Mouse (Mus musculus): ENCODE results near the gene Rab7. TPM values are rescaled to one million over a fixed set of nuclear protein-coding genes. Genes with fewer than 3 reads are reported as not detected.

The Rab7 gene
- total and polyA plus RNA-seq, 2 experiments: 69.7 to 134 TPM

DNA sequence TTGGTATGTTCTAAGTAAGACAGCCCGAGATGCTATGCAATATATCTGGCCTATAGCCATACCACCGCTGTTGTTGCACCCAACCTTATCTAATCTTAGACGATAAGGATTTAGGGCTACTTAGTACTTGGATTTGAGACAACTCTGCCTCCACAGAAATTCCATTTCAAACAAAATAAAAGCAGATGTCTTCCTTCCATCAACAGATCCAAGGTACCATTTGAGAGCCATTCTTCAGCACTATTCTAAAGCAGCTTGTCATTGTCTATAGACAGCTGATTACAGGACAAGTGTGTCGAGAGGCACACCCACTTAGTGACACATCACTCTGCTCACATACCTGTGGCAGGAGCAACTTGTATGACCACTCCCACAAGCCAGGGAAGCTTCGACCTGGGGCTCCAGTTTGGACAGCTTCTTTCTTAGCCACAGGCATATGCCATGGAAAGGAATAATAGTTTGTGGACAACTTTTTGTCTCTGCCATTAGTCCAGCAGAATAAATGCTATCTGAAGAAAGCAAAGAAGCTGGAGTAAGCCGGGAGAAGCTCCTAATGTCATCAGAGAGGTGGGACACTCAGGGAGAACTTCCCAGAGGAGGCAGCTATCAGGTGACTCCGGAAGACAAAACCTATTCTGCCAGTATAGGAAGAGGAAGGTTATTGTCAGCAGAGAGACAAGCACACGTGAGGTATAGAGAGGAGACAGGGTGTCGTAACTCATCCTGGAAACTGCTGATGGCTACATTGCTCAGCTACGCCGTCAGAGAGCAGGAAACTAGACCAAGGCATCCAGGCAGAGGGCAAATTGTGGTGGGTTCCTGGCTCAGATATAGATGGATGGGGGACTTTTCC lies 8.4 kb upstream of the Rab7 start:
- TF ChIP-seq POLR2A (IDR thresholded peaks at IDR 0.05; ENCODE audit: extremely low read depth, insufficient read depth, low read length) (no peak), CTCF (IDR thresholded peaks at IDR 0.05; ENCODE audit: low read depth, low read length) (no peak)
- H3K27me3 ChIP-seq (ENCODE audit: control insufficient read depth, insufficient read depth, low read length): no peaks in the 10 kb centered on the region
- DNase-seq (ENCODE audit: extremely low read depth, low read depth, low spot score): no peak
- WGBS: 61% methylated on average over 11 of the region's 11 CpGs
- H3K9ac ChIP-seq (ENCODE audit: low read depth, low read length): no peak overlapping the region
- peaks cover 21% of the 10 kb centered on the region for H3K4me1 ChIP-seq (ENCODE audit: control insufficient read depth, insufficient read depth, low read length)
- H3K36me3 ChIP-seq (ENCODE audit: control insufficient read depth, insufficient read depth, low read length): no peaks in the 10 kb centered on the region
- no peak overlapping the region for H3K4me3 ChIP-seq (ENCODE audit: insufficient read depth, low read depth, low read length)
- no peak overlapping the region for H3K27ac ChIP-seq (replicated peaks; ENCODE audit: insufficient read depth, low read depth, low read length)
- no peaks in the 10 kb centered on the region for H3K79me2 ChIP-seq (ENCODE audit: control insufficient read depth, insufficient read depth, low read length)

DNA sequence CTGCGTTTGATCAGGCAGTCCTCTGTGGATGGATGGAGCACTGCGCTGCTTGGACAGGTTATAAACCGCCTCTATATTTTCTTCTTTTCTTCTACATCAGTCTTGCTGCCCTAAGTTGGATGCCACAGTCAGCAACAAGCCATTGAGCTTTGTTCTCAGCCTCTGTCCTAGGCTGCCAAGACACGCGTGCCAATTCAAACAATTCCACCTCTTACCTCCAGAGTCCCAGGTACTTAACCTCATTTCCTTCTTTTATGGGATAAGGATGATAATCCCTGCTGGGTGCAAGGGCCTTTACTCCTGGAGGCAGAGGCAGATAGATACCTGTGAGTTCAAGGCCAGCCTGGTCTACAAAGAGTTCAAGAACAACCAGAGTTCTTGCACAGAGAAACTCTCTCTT lies 6.1 kb upstream of the Rab7 start:
- 57% methylated on average over 5 of the region's 5 CpGs for WGBS
- no peak overlapping the region for H3K9ac ChIP-seq (ENCODE audit: low read depth, low read length)
- no peaks in the 10 kb centered on the region for H3K27me3 ChIP-seq (ENCODE audit: control insufficient read depth, insufficient read depth, low read length)
- no peaks in the 10 kb centered on the region for H3K79me2 ChIP-seq (ENCODE audit: control insufficient read depth, insufficient read depth, low read length)
- peak; percentile 88 for DNase-seq (ENCODE audit: extremely low read depth, low read depth, low spot score)
- no peaks in the 10 kb centered on the region for H3K36me3 ChIP-seq (ENCODE audit: control insufficient read depth, insufficient read depth, low read length)
- no peak overlapping the region for H3K4me3 ChIP-seq (ENCODE audit: insufficient read depth, low read depth, low read length)
- H3K27ac ChIP-seq (replicated peaks; ENCODE audit: insufficient read depth, low read depth, low read length): 0 out of 2 replicates have a peak overlapping the region, but pooled peaks have one; percentile 13
- no peak for TF ChIP-seq CTCF (IDR thresholded peaks at IDR 0.05; ENCODE audit: low read depth, low read length)
- TF ChIP-seq POLR2A (IDR thresholded peaks at IDR 0.05; ENCODE audit: extremely low read depth, insufficient read depth, low read length): no peak
- peaks cover 19% of the 10 kb centered on the region for H3K4me1 ChIP-seq (ENCODE audit: control insufficient read depth, insufficient read depth, low read length)

GRCm38 (mm10) chr6:88049008-88049407 lies 3.9 kb upstream of the Rab7 start:
- peak overlapping the region; percentile 82 for H3K27ac ChIP-seq (replicated peaks; ENCODE audit: insufficient read depth, low read depth, low read length)
- no peaks in the 10 kb centered on the region for H3K36me3 ChIP-seq (ENCODE audit: control insufficient read depth, insufficient read depth, low read length)
- TF ChIP-seq POLR2A (IDR thresholded peaks at IDR 0.05; ENCODE audit: extremely low read depth, insufficient read depth, low read length): no peak
- no peak for TF ChIP-seq CTCF (IDR thresholded peaks at IDR 0.05; ENCODE audit: low read depth, low read length)
- H3K4me1 ChIP-seq (ENCODE audit: control insufficient read depth, insufficient read depth, low read length): peaks cover 18% of the 10 kb centered on the region
- H3K27me3 ChIP-seq (ENCODE audit: control insufficient read depth, insufficient read depth, low read length): no peaks in the 10 kb centered on the region
- WGBS: 25% methylated on average over 6 of the region's 6 CpGs
- peaks cover 10% of the 10 kb centered on the region; the same call in 1 of the 2 replicates for H3K79me2 ChIP-seq (ENCODE audit: control insufficient read depth, insufficient read depth, low read length)
- peak; percentile 91 for DNase-seq (ENCODE audit: extremely low read depth, low read depth, low spot score)
- H3K9ac ChIP-seq (ENCODE audit: low read depth, low read length): peak overlapping the region; percentile 2
- peak overlapping the region; percentile 10 for H3K4me3 ChIP-seq (ENCODE audit: insufficient read depth, low read depth, low read length)

DNA sequence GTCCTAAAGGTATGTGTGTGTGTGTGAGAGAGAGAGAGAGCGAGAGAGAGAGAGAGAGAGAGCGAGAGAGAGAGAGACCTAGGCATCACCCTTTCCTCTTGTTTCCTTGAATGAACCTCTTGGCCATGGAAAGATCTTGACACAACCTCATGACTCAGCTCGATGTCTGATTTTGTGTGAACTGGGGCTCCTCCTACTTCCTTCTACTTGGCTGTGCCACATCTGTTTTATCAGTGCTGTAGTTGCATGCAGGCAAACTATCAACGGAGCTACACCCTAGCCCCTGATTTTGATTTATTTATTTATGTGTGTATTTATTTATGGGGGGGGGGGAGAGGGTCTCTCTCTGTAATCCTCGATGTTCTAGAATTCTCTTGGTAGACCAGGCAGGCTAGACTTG lies 2.8 kb upstream of the Rab7 start:
- H3K27ac ChIP-seq (replicated peaks; ENCODE audit: insufficient read depth, low read depth, low read length): peak overlapping the region; percentile 62
- peaks cover 17% of the 10 kb centered on the region; the same call in 1 of the 2 replicates for H3K79me2 ChIP-seq (ENCODE audit: control insufficient read depth, insufficient read depth, low read length)
- H3K27me3 ChIP-seq (ENCODE audit: control insufficient read depth, insufficient read depth, low read length): no peaks in the 10 kb centered on the region
- TF ChIP-seq POLR2A (IDR thresholded peaks at IDR 0.05; ENCODE audit: extremely low read depth, insufficient read depth, low read length) (no peak), CTCF (IDR thresholded peaks at IDR 0.05; ENCODE audit: low read depth, low read length) (no peak)
- no peak overlapping the region for H3K4me3 ChIP-seq (ENCODE audit: insufficient read depth, low read depth, low read length)
- H3K9ac ChIP-seq (ENCODE audit: low read depth, low read length): no peak overlapping the region
- peaks cover 23% of the 10 kb centered on the region for H3K4me1 ChIP-seq (ENCODE audit: control insufficient read depth, insufficient read depth, low read length)
- 62% methylated on average over 5 of the region's 5 CpGs for WGBS
- DNase-seq (ENCODE audit: extremely low read depth, low read depth, low spot score): no peak
- no peaks in the 10 kb centered on the region for H3K36me3 ChIP-seq (ENCODE audit: control insufficient read depth, insufficient read depth, low read length)

GRCm38 (mm10) chr6:88045406-88045766 lies 316 bp upstream of the Rab7 start:
- DNase-seq (ENCODE audit: extremely low read depth, low read depth, low spot score): no peak
- H3K27ac ChIP-seq (replicated peaks; ENCODE audit: insufficient read depth, low read depth, low read length): peak overlapping the region; percentile 16; the same call in 1 of the 2 replicates

GRCm38 (mm10) chr6:88044234-88044576 lies 865 bp downstream of the Rab7 start:
- H3K27ac ChIP-seq (replicated peaks; ENCODE audit: insufficient read depth, low read depth, low read length): peak overlapping the region; percentile 85
- TF ChIP-seq POLR2A (IDR thresholded peaks at IDR 0.05; ENCODE audit: extremely low read depth, insufficient read depth, low read length): no peak
- no peak for TF ChIP-seq CTCF (IDR thresholded peaks at IDR 0.05; ENCODE audit: low read depth, low read length)
- no peak for DNase-seq (ENCODE audit: extremely low read depth, low read depth, low spot score)
- peaks cover 30% of the 10 kb centered on the region; the same call in 1 of the 2 replicates for H3K4me1 ChIP-seq (ENCODE audit: control insufficient read depth, insufficient read depth, low read length)
- H3K9ac ChIP-seq (ENCODE audit: low read depth, low read length): peak overlapping the region; percentile 94
- H3K27me3 ChIP-seq (ENCODE audit: control insufficient read depth, insufficient read depth, low read length): no peaks in the 10 kb centered on the region
- 0% methylated on average over 3 of the region's 3 CpGs for WGBS
- H3K36me3 ChIP-seq (ENCODE audit: control insufficient read depth, insufficient read depth, low read length): peaks cover 3% of the 10 kb centered on the region; the same call in 1 of the 2 replicates
- peaks cover 39% of the 10 kb centered on the region; the same call in 1 of the 2 replicates for H3K79me2 ChIP-seq (ENCODE audit: control insufficient read depth, insufficient read depth, low read length)
- H3K4me3 ChIP-seq (ENCODE audit: insufficient read depth, low read depth, low read length): peak overlapping the region; percentile 90

More at GRCm38 (mm10) chr6:88045406-88045766, 316 bp upstream of the Rab7 start:
- Histone ChIP-seq H3K36me3 (ENCODE audit: control insufficient read depth, insufficient read depth, low read length) (no peaks in the 10 kb centered on the region), H3K4me1 (ENCODE audit: control insufficient read depth, insufficient read depth, low read length) (peaks cover 29% of the 10 kb centered on the region), H3K4me3 (ENCODE audit: insufficient read depth, low read depth, low read length) (no peak overlapping the region), H3K9ac (ENCODE audit: low read depth, low read length) (no peak overlapping the region), H3K27me3 (ENCODE audit: control insufficient read depth, insufficient read depth, low read length) (no peaks in the 10 kb centered on the region), H3K79me2 (ENCODE audit: control insufficient read depth, insufficient read depth, low read length) (peaks cover 32% of the 10 kb centered on the region; the same call in 1 of the 2 replicates)
- TF ChIP-seq POLR2A (IDR thresholded peaks at IDR 0.05; ENCODE audit: extremely low read depth, insufficient read depth, low read length): no peak
- no peak for TF ChIP-seq CTCF (IDR thresholded peaks at IDR 0.05; ENCODE audit: low read depth, low read length)
- WGBS: 37% methylated on average over 3 of the region's 3 CpGs
